15 mouse cellular contexts compared by ENCODE assay signal in the genomic region with DNA sequence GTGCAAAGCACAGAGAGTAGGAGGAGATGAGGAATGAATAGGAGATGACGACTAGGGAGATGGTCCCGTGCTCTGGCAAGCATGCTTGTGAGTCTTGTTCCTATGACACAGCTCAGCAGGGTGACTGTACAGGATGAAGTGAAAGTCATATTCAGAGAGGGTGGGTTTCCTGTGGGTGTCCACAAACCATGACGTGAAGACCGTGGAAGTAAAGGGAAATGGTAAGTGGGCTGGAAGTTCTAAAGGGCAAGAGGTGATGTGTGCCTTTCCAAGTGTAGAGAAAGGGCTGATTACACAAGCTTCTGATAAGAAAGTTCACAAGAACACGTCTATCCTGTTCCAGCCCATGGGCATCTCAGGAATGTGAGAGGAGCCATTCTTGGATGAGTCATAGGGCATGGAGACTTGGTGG.
DNase-seq lines count a peak whose midpoint lies in the region; ATAC-seq and TF ChIP-seq lines count a peak whose summit lies in the region.
"Had no signal": no experiment of that assay in that cellular context is flagged by ENCODE, and none has a peak within 500 bp of the region (broad histone marks: within the 10 kb centered on the region; RNA-seq: fewer than 3 reads in every experiment).

No protein-coding gene starts in this region.

- H3K9ac ChIP-seq in heart, embryonic 15.5 days = no peak overlapping the region
- H3K9ac ChIP-seq in midbrain, embryonic 13.5 days (replicated peaks) = no peak overlapping the region
- H3K9ac ChIP-seq in stomach, embryonic 15.5 days = no peak overlapping the region
- H3K9ac ChIP-seq: limb, embryonic 13.5 days had no signal

- no peak overlapping the region for H3K4me2 ChIP-seq in heart, embryonic 15.5 days
- no peak overlapping the region for H3K4me2 ChIP-seq in midbrain, embryonic 13.5 days (replicated peaks)
- H3K4me2 ChIP-seq in stomach, embryonic 15.5 days = no peak overlapping the region
- H3K4me2 ChIP-seq: limb, embryonic 13.5 days had no signal

- DNase-seq in heart, postnatal 4 days = no peak
- peak; percentile 6 for DNase-seq in midbrain, embryonic 10.5 days (ENCODE audit: low spot score)
- no peak for DNase-seq in gastrocnemius, postnatal 4 days (ENCODE audit: low spot score in 2 of 2)
- DNase-seq in spleen, postnatal 14 days (ENCODE audit: low spot score in 2 of 2) = no peak
- DNase-seq: adrenal gland, adult 8-10 months; kidney, postnatal 25 days; thymus, postnatal 14 days had no signal

- H3K27ac ChIP-seq in heart, embryonic 15.5 days = no peak overlapping the region
- no peak overlapping the region for H3K27ac ChIP-seq in midbrain, embryonic 10.5 days (replicated peaks)
- H3K27ac ChIP-seq in midbrain, embryonic 13.5 days = no peak overlapping the region
- H3K27ac ChIP-seq in embryonic fibroblast, embryonic 13.5 days (ENCODE audit: insufficient read depth, low read length) = peak overlapping the region; percentile 100
- H3K27ac ChIP-seq in stomach, embryonic 15.5 days = no peak overlapping the region
- H3K27ac ChIP-seq: limb, embryonic 13.5 days; macrophage had no signal

- H3K27me3 ChIP-seq in heart, embryonic 15.5 days = no peaks in the 10 kb centered on the region
- H3K27me3 ChIP-seq in midbrain, embryonic 10.5 days (ENCODE audit: low read depth, poor library complexity, severe bottlenecking) = no peaks in the 10 kb centered on the region
- H3K27me3 ChIP-seq in midbrain, embryonic 13.5 days = no peaks in the 10 kb centered on the region
- no peaks in the 10 kb centered on the region for H3K27me3 ChIP-seq in stomach, embryonic 15.5 days (replicated peaks)
- H3K27me3 ChIP-seq: limb, embryonic 13.5 days had no signal

- TF ChIP-seq CTCF in embryonic fibroblast, embryonic 13.5 days (IDR thresholded peaks at IDR 0.05; ENCODE audit: borderline replicate concordance, insufficient read depth, low read length) = no peak

- H3K4me3 ChIP-seq in heart, embryonic 15.5 days = no peak overlapping the region
- no peak overlapping the region for H3K4me3 ChIP-seq in midbrain, embryonic 10.5 days
- H3K4me3 ChIP-seq in midbrain, embryonic 13.5 days (replicated peaks) = no peak overlapping the region
- no peak overlapping the region for H3K4me3 ChIP-seq in embryonic fibroblast, embryonic 13.5 days (ENCODE audit: insufficient read depth, low read length)
- H3K4me3 ChIP-seq in stomach, embryonic 15.5 days (replicated peaks) = no peak overlapping the region
- H3K4me3 ChIP-seq: erythroblast, embryonic 14.5 days; limb, embryonic 13.5 days had no signal

- no peaks in the 10 kb centered on the region for H3K36me3 ChIP-seq in heart, embryonic 15.5 days
- no peaks in the 10 kb centered on the region for H3K36me3 ChIP-seq in midbrain, embryonic 10.5 days
- no peaks in the 10 kb centered on the region for H3K36me3 ChIP-seq in midbrain, embryonic 13.5 days
- no peaks in the 10 kb centered on the region for H3K36me3 ChIP-seq in stomach, embryonic 15.5 days
- H3K36me3 ChIP-seq: limb, embryonic 13.5 days had no signal

- H3K9me3 ChIP-seq in heart, embryonic 15.5 days (replicated peaks) = no peaks in the 10 kb centered on the region
- H3K9me3 ChIP-seq in midbrain, embryonic 10.5 days (replicated peaks) = no peaks in the 10 kb centered on the region
- no peaks in the 10 kb centered on the region for H3K9me3 ChIP-seq in midbrain, embryonic 13.5 days
- H3K9me3 ChIP-seq in stomach, embryonic 15.5 days = no peaks in the 10 kb centered on the region
- H3K9me3 ChIP-seq: limb, embryonic 13.5 days had no signal

- ATAC-seq in heart, embryonic 15.5 days (replicated peaks; ENCODE audit: insufficient number of reproducible peaks, insufficient read depth, low FRiP score, low read depth) = peak; percentile 33; the same call in 1 of the 2 replicates
- ATAC-seq in midbrain, embryonic 13.5 days = no peak
- peak; percentile 32; the same call in 1 of the 2 replicates for ATAC-seq in stomach, embryonic 15.5 days (ENCODE audit: insufficient read depth, low FRiP score, low read depth)
- ATAC-seq: CD4-positive, CD25-positive, alpha-beta regulatory T cell, adult 4 months had no signal

- peaks cover 26% of the 10 kb centered on the region for H3K4me1 ChIP-seq in heart, embryonic 15.5 days (replicated peaks)
- no peaks in the 10 kb centered on the region for H3K4me1 ChIP-seq in midbrain, embryonic 10.5 days
- no peaks in the 10 kb centered on the region for H3K4me1 ChIP-seq in midbrain, embryonic 13.5 days (replicated peaks)
- H3K4me1 ChIP-seq in embryonic fibroblast, embryonic 13.5 days (ENCODE audit: control insufficient read depth, insufficient read depth, low read length) = peaks cover 24% of the 10 kb centered on the region
- H3K4me1 ChIP-seq in stomach, embryonic 15.5 days = no peaks in the 10 kb centered on the region

- TF ChIP-seq POLR2A in embryonic fibroblast, embryonic 13.5 days (IDR thresholded peaks at IDR 0.05; ENCODE audit: low read depth, low read length) = no peak

- WGBS in heart, embryonic 15.5 days = 32% methylated on average over 5 of the region's 5 CpGs
- 88% methylated on average over 5 of the region's 5 CpGs for WGBS in midbrain, embryonic 10.5 days
- WGBS in midbrain, embryonic 13.5 days = 85% methylated on average over 5 of the region's 5 CpGs
- 59% methylated on average over 5 of the region's 5 CpGs for WGBS in stomach, embryonic 15.5 days
